Mouse (Mus musculus): ENCODE measurements at regions not wholly inside any gene's neighbourhood (a gene's known extent, or its start where the extent isn't known, plus 50 kb on each side); places are given as distances from the start of the nearest gene placed in this dataset.
"Not testable (repeated sequence)": the region's sequence is repeated elsewhere in the genome, so short reads cannot be mapped to it uniquely, and the experiment has no call there.

- H3K4me2 ChIP-seq (ENCODE audit: low read depth) = no peak overlapping the region
- TF ChIP-seq CTCF (IDR thresholded peaks at IDR 0.05; ENCODE audit: low read depth) = no peak
- 92% methylated on average over 7 of the region's 7 CpGs for WGBS
- no peak overlapping the region for H3K4me3 ChIP-seq (ENCODE audit: low read depth, low read length)
- no peaks in the 10 kb centered on the region for H3K9me3 ChIP-seq (ENCODE audit: low read length)
- H3K36me3 ChIP-seq (ENCODE audit: insufficient read depth) = no peaks in the 10 kb centered on the region
- H3K27me3 ChIP-seq (ENCODE audit: insufficient read depth, low read length) = no peaks in the 10 kb centered on the region
- DNase-seq (no peak), ATAC-seq (no peak)
- H3K4me1 ChIP-seq (ENCODE audit: insufficient read depth) = no peaks in the 10 kb centered on the region
- no peak overlapping the region for H3K9ac ChIP-seq
- no peak overlapping the region for H3K27ac ChIP-seq (ENCODE audit: low read depth, low read length)
Measured at GRCm38 (mm10) chr17:50346451-50347192, 53.2 kb upstream of the Dazl start.

GRCm38 (mm10) chr17:50353818-50354217 lies 60.4 kb upstream of the Dazl start:
- H3K4me2 ChIP-seq (ENCODE audit: low read depth); H3K27me3 ChIP-seq (ENCODE audit: insufficient read depth, low read length); H3K9me3 ChIP-seq (ENCODE audit: low read length); H3K4me1 ChIP-seq (ENCODE audit: insufficient read depth); ATAC-seq; DNase-seq; H3K36me3 ChIP-seq (ENCODE audit: insufficient read depth); H3K4me3 ChIP-seq (ENCODE audit: low read depth, low read length); H3K9ac ChIP-seq; H3K27ac ChIP-seq (ENCODE audit: low read depth, low read length): not testable (repeated sequence)
- WGBS = 60% methylated on average over 2 of the region's 2 CpGs

- DNase-seq (no peak), ATAC-seq (no peak)
- Histone ChIP-seq H3K4me3 (ENCODE audit: low read depth, low read length) (no peak overlapping the region), H3K9me3 (ENCODE audit: low read length) (0 out of 2 replicates have a peak, but pooled peaks cover 5% of the 10 kb centered on the region), H3K36me3 (ENCODE audit: insufficient read depth) (no peaks in the 10 kb centered on the region), H3K4me1 (ENCODE audit: insufficient read depth) (no peaks in the 10 kb centered on the region), H3K4me2 (ENCODE audit: low read depth) (no peak overlapping the region), H3K27ac (ENCODE audit: low read depth, low read length) (no peak overlapping the region), H3K27me3 (ENCODE audit: insufficient read depth, low read length) (no peaks in the 10 kb centered on the region), H3K9ac (no peak overlapping the region)
- 82% methylated on average over 6 of the region's 6 CpGs for WGBS
- no peak for TF ChIP-seq CTCF (IDR thresholded peaks at IDR 0.05; ENCODE audit: low read depth)
Measured at GRCm38 (mm10) chr17:50354357-50354756, 60.9 kb upstream of the Dazl start.

GRCm38 (mm10) chr17:50361657-50362233 lies 68.3 kb upstream of the Dazl start:
- 75% methylated on average over 9 of the region's 9 CpGs for WGBS
- no peak overlapping the region for H3K9ac ChIP-seq
- no peaks in the 10 kb centered on the region for H3K9me3 ChIP-seq (ENCODE audit: low read length)
- TF ChIP-seq CTCF (IDR thresholded peaks at IDR 0.05; ENCODE audit: low read depth) = no peak
- no peak overlapping the region for H3K4me2 ChIP-seq (ENCODE audit: low read depth)
- no peaks in the 10 kb centered on the region for H3K4me1 ChIP-seq (ENCODE audit: insufficient read depth)
- no peaks in the 10 kb centered on the region for H3K36me3 ChIP-seq (ENCODE audit: insufficient read depth)
- H3K4me3 ChIP-seq (ENCODE audit: low read depth, low read length) = no peak overlapping the region
- H3K27me3 ChIP-seq (ENCODE audit: insufficient read depth, low read length) = no peaks in the 10 kb centered on the region; the same call in 1 of the 2 replicates
- DNase-seq (no peak), ATAC-seq (no peak)
- H3K27ac ChIP-seq (ENCODE audit: low read depth, low read length) = no peak overlapping the region

GRCm38 (mm10) chr17:50365396-50365795 lies 72.0 kb upstream of the Dazl start:
- Histone ChIP-seq H3K27ac (ENCODE audit: low read depth, low read length) (no peak overlapping the region), H3K36me3 (ENCODE audit: insufficient read depth) (no peaks in the 10 kb centered on the region), H3K4me3 (ENCODE audit: low read depth, low read length) (no peak overlapping the region), H3K9ac (no peak overlapping the region), H3K4me1 (ENCODE audit: insufficient read depth) (no peaks in the 10 kb centered on the region), H3K9me3 (ENCODE audit: low read length) (no peaks in the 10 kb centered on the region), H3K4me2 (ENCODE audit: low read depth) (no peak overlapping the region), H3K27me3 (ENCODE audit: insufficient read depth, low read length) (no peaks in the 10 kb centered on the region; the same call in 1 of the 2 replicates)
- DNase-seq (no peak), ATAC-seq (no peak)
- 65% methylated on average over 7 of the region's 7 CpGs for WGBS
- TF ChIP-seq CTCF (IDR thresholded peaks at IDR 0.05; ENCODE audit: low read depth) = no peak

GRCm38 (mm10) chr17:50366181-50366580 lies 72.7 kb upstream of the Dazl start:
- no peaks in the 10 kb centered on the region for H3K27me3 ChIP-seq (ENCODE audit: insufficient read depth, low read length)
- no peak overlapping the region for H3K9ac ChIP-seq
- H3K9me3 ChIP-seq (ENCODE audit: low read length) = no peaks in the 10 kb centered on the region
- no peaks in the 10 kb centered on the region for H3K36me3 ChIP-seq (ENCODE audit: insufficient read depth)
- no peak overlapping the region for H3K27ac ChIP-seq (ENCODE audit: low read depth, low read length)
- no peaks in the 10 kb centered on the region for H3K4me1 ChIP-seq (ENCODE audit: insufficient read depth)
- no peak for ATAC-seq
- no peak for TF ChIP-seq CTCF (IDR thresholded peaks at IDR 0.05; ENCODE audit: low read depth)
- DNase-seq = no peak
- 63% methylated on average over 5 of the region's 5 CpGs for WGBS
- H3K4me3 ChIP-seq (ENCODE audit: low read depth, low read length) = no peak overlapping the region
- H3K4me2 ChIP-seq (ENCODE audit: low read depth) = no peak overlapping the region

GRCm38 (mm10) chr17:50369216-50369875 lies 75.9 kb upstream of the Dazl start:
- Histone ChIP-seq H3K9me3 (ENCODE audit: low read length) (no peaks in the 10 kb centered on the region), H3K27ac (ENCODE audit: low read depth, low read length) (no peak overlapping the region), H3K4me1 (ENCODE audit: insufficient read depth) (no peaks in the 10 kb centered on the region), H3K36me3 (ENCODE audit: insufficient read depth) (no peaks in the 10 kb centered on the region), H3K27me3 (ENCODE audit: insufficient read depth, low read length) (no peaks in the 10 kb centered on the region), H3K9ac (no peak overlapping the region), H3K4me3 (ENCODE audit: low read depth, low read length) (no peak overlapping the region), H3K4me2 (ENCODE audit: low read depth) (no peak overlapping the region)
- no peak; the same call in 1 of the 2 replicates for ATAC-seq
- WGBS = 81% methylated on average over 6 of the region's 6 CpGs
- no peak for DNase-seq
- no peak for TF ChIP-seq CTCF (IDR thresholded peaks at IDR 0.05; ENCODE audit: low read depth)
